Mouse (Mus musculus) forebrain, embryonic 16.5 days (tissue): ENCODE measurements at regions not wholly inside any gene's neighbourhood (a gene's known extent, or its start where the extent isn't known, plus 50 kb on each side); places are given as distances from the start of the nearest gene placed in this dataset.

ENCODE experiments used
- ATAC-seq: fragments of 200-750 bp; cut with Nextera tagmentation; 2 replicates; pipeline ENCODE4 v1.8.0; 2017; ENCODE audit warnings: mild to moderate bottlenecking, moderate library complexity
- H3K27ac ChIP-seq: fragments of 300-500 bp; sonication (generic); 2 replicates; pipeline ENCODE4 v1.5.1; 2014; ENCODE audit warnings: low read length, control low read depth
- H3K27me3 ChIP-seq: fragments of 300-500 bp; sonication (generic); replicated peaks from 2 replicates; pipeline ENCODE4 v1.6.1; 2014; ENCODE audit warnings: low read length; ENCODE audit not compliant: control insufficient read depth, insufficient read depth
- H3K36me3 ChIP-seq: fragments of 300-500 bp; sonication (generic); 2 replicates; pipeline ENCODE4 v1.6.1; 2014; ENCODE audit not compliant: control insufficient read depth, insufficient read depth
- H3K4me1 ChIP-seq: fragments of 300-500 bp; sonication (generic); replicated peaks from 2 replicates; pipeline ENCODE4 v1.6.1; 2014; ENCODE audit warnings: low read length; ENCODE audit not compliant: control insufficient read depth, insufficient read depth
- H3K4me2 ChIP-seq: fragments of 300-500 bp; sonication (generic); 2 replicates; pipeline ENCODE4 v1.6.1; 2014; ENCODE audit warnings: mild to moderate bottlenecking, low read length, control low read depth
- H3K4me3 ChIP-seq: fragments of 300-500 bp; sonication (generic); replicated peaks from 2 replicates; pipeline ENCODE4 v1.5.1; 2014; ENCODE audit warnings: mild to moderate bottlenecking, low read length, control low read depth
- H3K9ac ChIP-seq: fragments of 300-500 bp; sonication (generic); replicated peaks from 2 replicates; pipeline ENCODE4 v1.6.1; 2014; ENCODE audit warnings: low read depth, low read length, control low read depth
- H3K9me3 ChIP-seq: fragments of 300-500 bp; sonication (generic); 2 replicates; pipeline ENCODE4 v1.6.1; 2016; ENCODE audit warnings: low read length; ENCODE audit not compliant: control insufficient read depth
- WGBS: fragments of 180-500 bp; shearing (Covaris S2); extraction: QIAGEN DNeasy Blood & Tissue Kit; methylation state at CpG from one replicate; pipeline ENCODE4 v1.1.7; 2014; 5-methylcytosine and 5-hydroxymethylcytosine counted together

DNA sequence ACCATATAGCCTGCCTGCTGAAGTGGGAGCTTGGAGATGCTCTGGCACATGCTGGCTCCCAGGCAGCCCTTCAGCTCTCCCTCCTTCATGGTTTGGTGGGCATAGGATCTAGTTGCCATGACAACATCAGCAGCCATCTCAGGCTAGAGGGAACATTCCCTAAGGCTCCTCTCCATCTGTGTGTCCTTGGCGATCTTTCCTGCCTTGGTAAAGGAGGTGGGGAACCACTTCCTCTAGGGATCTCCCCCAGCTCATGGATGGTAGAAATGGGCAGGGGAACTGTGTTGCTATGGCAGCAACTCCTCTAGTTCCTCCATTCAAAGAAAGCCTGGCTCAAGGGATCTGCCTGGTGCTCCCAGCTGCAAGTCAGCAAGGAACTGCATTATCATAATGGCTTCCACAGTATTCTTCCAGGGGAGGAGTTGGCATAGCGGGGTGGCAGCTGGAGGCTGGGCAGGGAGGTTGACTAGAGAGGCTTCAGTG lies 74.6 kb upstream of the Gpr158 start:
- 32% methylated on average over 2 of the region's 2 CpGs for WGBS
- ATAC-seq = peak; percentile 95

GRCm38 (mm10) chr2:21294002-21294401 lies 73.3 kb upstream of the Gpr158 start:
- Histone ChIP-seq H3K4me3 (no peak overlapping the region), H3K4me1 (peaks cover 9% of the 10 kb centered on the region), H3K36me3 (no peaks in the 10 kb centered on the region), H3K27me3 (no peaks in the 10 kb centered on the region), H3K27ac (no peak overlapping the region), H3K4me2 (no peak overlapping the region), H3K9me3 (no peaks in the 10 kb centered on the region), H3K9ac (no peak overlapping the region)
- 66% methylated on average over 2 of the region's 2 CpGs for WGBS
- ATAC-seq = no peak

More for the DNA sequence above, 74.6 kb upstream of the Gpr158 start:
- H3K4me2 ChIP-seq = no peak overlapping the region
- H3K27ac ChIP-seq = 0 out of 2 replicates have a peak overlapping the region, but pooled peaks have one; percentile 20
- peaks cover 9% of the 10 kb centered on the region for H3K4me1 ChIP-seq
- no peak overlapping the region for H3K9ac ChIP-seq
- no peak overlapping the region for H3K4me3 ChIP-seq
- no peaks in the 10 kb centered on the region for H3K36me3 ChIP-seq
- no peaks in the 10 kb centered on the region for H3K27me3 ChIP-seq
- no peaks in the 10 kb centered on the region for H3K9me3 ChIP-seq

GRCm38 (mm10) chr2:21299681-21300080 lies 67.7 kb upstream of the Gpr158 start:
- H3K9me3 ChIP-seq = no peaks in the 10 kb centered on the region
- H3K4me2 ChIP-seq = no peak overlapping the region
- no peak overlapping the region for H3K9ac ChIP-seq
- H3K27ac ChIP-seq = no peak overlapping the region
- no peaks in the 10 kb centered on the region for H3K27me3 ChIP-seq
- ATAC-seq = no peak
- no peaks in the 10 kb centered on the region for H3K36me3 ChIP-seq
- WGBS = 82% methylated on average over 5 of the region's 5 CpGs
- H3K4me1 ChIP-seq = no peaks in the 10 kb centered on the region
- no peak overlapping the region for H3K4me3 ChIP-seq
